Comparison of ENCODE assay signal across 8 mouse cellular contexts in the genomic region with DNA sequence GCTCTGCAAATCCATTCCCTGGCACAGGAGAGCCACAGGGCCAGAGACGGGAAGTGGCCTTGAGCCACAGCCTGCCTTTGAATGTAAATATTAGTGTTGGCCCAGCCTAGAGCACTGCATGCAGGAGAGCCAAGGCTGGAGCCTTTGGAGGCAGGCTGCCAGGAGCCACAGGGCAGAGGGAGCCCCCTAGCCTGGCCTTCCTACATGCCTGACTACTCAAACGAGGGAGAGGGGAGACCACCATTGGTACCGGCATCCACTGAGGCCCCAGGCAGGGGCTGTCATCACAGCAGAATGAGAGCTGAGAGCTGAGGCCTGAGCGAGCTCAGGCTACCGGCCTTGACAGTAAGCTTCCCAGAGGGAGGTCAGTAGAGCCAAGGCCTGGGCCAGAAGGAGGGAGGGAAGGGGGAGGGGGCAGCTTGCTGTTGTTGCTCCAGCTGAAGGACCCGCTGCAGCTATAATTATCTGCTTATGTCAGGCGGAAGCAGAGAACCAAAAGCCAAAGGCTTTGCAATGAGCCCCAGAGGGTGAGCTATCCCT.
DNase-seq lines count a peak whose midpoint lies in the region; ATAC-seq and TF ChIP-seq lines count a peak whose summit lies in the region.

No protein-coding gene starts in this region.

- peaks cover 21% of the 10 kb centered on the region for H3K4me1 ChIP-seq in forebrain, embryonic 13.5 days
- peaks cover 6% of the 10 kb centered on the region; the same call in 1 of the 2 replicates for H3K4me1 ChIP-seq in hindbrain, embryonic 11.5 days (replicated peaks; ENCODE audit: control insufficient read depth, insufficient read depth, low read length)
- peaks cover 50% of the 10 kb centered on the region for H3K4me1 ChIP-seq in limb, embryonic 14.5 days (ENCODE audit: control insufficient read depth, insufficient read depth, low read length)
- H3K4me1 ChIP-seq in midbrain, embryonic 15.5 days = peaks cover 7% of the 10 kb centered on the region; the same call in 1 of the 2 replicates

- peak overlapping the region; percentile 7; the same call in 1 of the 2 replicates for H3K27ac ChIP-seq in forebrain, embryonic 13.5 days
- H3K27ac ChIP-seq in hindbrain, embryonic 11.5 days (ENCODE audit: low read depth, low read length) = no peak overlapping the region
- H3K27ac ChIP-seq in limb, embryonic 14.5 days (replicated peaks; ENCODE audit: low read depth, low read length) = peak overlapping the region; percentile 1; the same call in 1 of the 2 replicates
- H3K27ac ChIP-seq in midbrain, embryonic 15.5 days = no peak overlapping the region

- H3K4me2 ChIP-seq in forebrain, embryonic 13.5 days = no peak overlapping the region
- H3K4me2 ChIP-seq in hindbrain, embryonic 11.5 days (replicated peaks; ENCODE audit: low read depth, low read length) = no peak overlapping the region
- H3K4me2 ChIP-seq in limb, embryonic 14.5 days (replicated peaks; ENCODE audit: low read depth, low read length, severe bottlenecking) = peak overlapping the region; percentile 28; the same call in 1 of the 2 replicates
- H3K4me2 ChIP-seq in midbrain, embryonic 15.5 days = no peak overlapping the region

- H3K27me3 ChIP-seq in forebrain, embryonic 13.5 days = peaks cover 9% of the 10 kb centered on the region; the same call in 1 of the 2 replicates
- peaks cover 5% of the 10 kb centered on the region; the same call in 1 of the 2 replicates for H3K27me3 ChIP-seq in hindbrain, embryonic 11.5 days (ENCODE audit: control insufficient read depth, insufficient read depth, low read length)
- no peaks in the 10 kb centered on the region for H3K27me3 ChIP-seq in limb, embryonic 14.5 days (ENCODE audit: control insufficient read depth, insufficient read depth, low read length)
- no peaks in the 10 kb centered on the region for H3K27me3 ChIP-seq in midbrain, embryonic 15.5 days (replicated peaks)

- no peak overlapping the region for H3K4me3 ChIP-seq in forebrain, embryonic 13.5 days
- no peak overlapping the region for H3K4me3 ChIP-seq in hindbrain, embryonic 11.5 days (ENCODE audit: low read depth, low read length)
- H3K4me3 ChIP-seq in limb, embryonic 14.5 days (replicated peaks; ENCODE audit: low read length) = no peak overlapping the region
- no peak overlapping the region for H3K4me3 ChIP-seq in midbrain, embryonic 15.5 days

- WGBS in forebrain, embryonic 13.5 days = 6% methylated on average over 7 of the region's 7 CpGs
- WGBS in hindbrain, embryonic 11.5 days = 12% methylated on average over 7 of the region's 7 CpGs
- 15% methylated on average over 7 of the region's 7 CpGs for WGBS in limb, embryonic 14.5 days
- 13% methylated on average over 7 of the region's 7 CpGs for WGBS in midbrain, embryonic 15.5 days

- no peak overlapping the region; the same call in 1 of the 2 replicates for H3K9ac ChIP-seq in forebrain, embryonic 13.5 days
- H3K9ac ChIP-seq in hindbrain, embryonic 11.5 days (ENCODE audit: low read depth, low read length) = no peak overlapping the region
- H3K9ac ChIP-seq in limb, embryonic 14.5 days (ENCODE audit: low read depth, low read length, severe bottlenecking) = no peak overlapping the region
- H3K9ac ChIP-seq in midbrain, embryonic 15.5 days = no peak overlapping the region

- DNase-seq in adrenal gland, postnatal 14 days = peak; percentile 83
- DNase-seq in hindbrain, embryonic 11.5 days (ENCODE audit: low spot score) = peak; percentile 61
- peak; percentile 72 for DNase-seq in limb, embryonic 14.5 days (ENCODE audit: low spot score)
- DNase-seq in right cerebral cortex, adult 2 months (ENCODE audit: low spot score in 2 of 2) = no peak
- no peak for DNase-seq in thymus, postnatal 0 days (ENCODE audit: low spot score)
- no peak for DNase-seq in spleen, postnatal 14 days (ENCODE audit: low spot score in 2 of 2)

- H3K9me3 ChIP-seq in forebrain, embryonic 13.5 days (replicated peaks) = no peaks in the 10 kb centered on the region
- no peaks in the 10 kb centered on the region for H3K9me3 ChIP-seq in hindbrain, embryonic 11.5 days (ENCODE audit: control insufficient read depth, low read length)
- no peaks in the 10 kb centered on the region for H3K9me3 ChIP-seq in limb, embryonic 14.5 days (ENCODE audit: control insufficient read depth, low read length)
- no peaks in the 10 kb centered on the region for H3K9me3 ChIP-seq in midbrain, embryonic 15.5 days

- no peaks in the 10 kb centered on the region for H3K36me3 ChIP-seq in forebrain, embryonic 13.5 days (ENCODE audit: poor library complexity, severe bottlenecking)
- no peaks in the 10 kb centered on the region for H3K36me3 ChIP-seq in hindbrain, embryonic 11.5 days (ENCODE audit: control insufficient read depth, insufficient read depth, low read length)
- H3K36me3 ChIP-seq in limb, embryonic 14.5 days (ENCODE audit: control insufficient read depth, insufficient read depth, low read length) = no peaks in the 10 kb centered on the region
- H3K36me3 ChIP-seq in midbrain, embryonic 15.5 days (replicated peaks) = no peaks in the 10 kb centered on the region

- no peak for TF ChIP-seq POLR2A in limb, embryonic 14.5 days (IDR thresholded peaks at IDR 0.05; ENCODE audit: borderline replicate concordance, extremely low read depth, insufficient read depth, insufficient read length)

- peak; percentile 57; the same call in 1 of the 2 replicates for ATAC-seq in forebrain, embryonic 13.5 days
- peak; percentile 58 for ATAC-seq in hindbrain, embryonic 11.5 days (ENCODE audit: low FRiP score)
- peak; percentile 48 for ATAC-seq in limb, embryonic 14.5 days (ENCODE audit: low FRiP score, low read depth)
- ATAC-seq in midbrain, embryonic 15.5 days (replicated peaks) = peak; percentile 49; the same call in 1 of the 2 replicates

Comparison
In these comparisons a context has a peak if more than half of its experiments do, and no peak if none do; other contexts are left out.
1. DNase-seq: peak in adrenal gland, postnatal 14 days (single experiment), hindbrain, embryonic 11.5 days (single experiment) and limb, embryonic 14.5 days (single experiment); none in right cerebral cortex, adult 2 months (0 of 2), thymus, postnatal 0 days (single experiment) and spleen, postnatal 14 days (0 of 2).
2. H3K27ac ChIP-seq: peak in forebrain, embryonic 13.5 days (single experiment) and limb, embryonic 14.5 days (single experiment); none in hindbrain, embryonic 11.5 days (single experiment) and midbrain, embryonic 15.5 days (single experiment).
3. Peak in every context shown above with its lines, with median percentiles within 50 percentile points of each other: ATAC-seq.